Mouse (Mus musculus) stomach, postnatal 0 days (tissue): ENCODE measurements around the gene Axin1. TPM values are rescaled to one million over a fixed set of nuclear protein-coding genes. Genes with fewer than 3 reads are reported as not detected.

Source experiments
- ATAC-seq: fragments of 200-750 bp; cut with Nextera tagmentation; 2 replicates; pipeline ENCODE4 v1.8.0; 2017; ENCODE audit not compliant: low FRiP score, low TSS enrichment
- DNase-seq: peaks from one replicate; pipeline ENCODE4 v3.0.0-alpha.2; 2016; ENCODE audit warnings: low spot score
- H3K27ac ChIP-seq: fragments of 300-500 bp; sonication (generic); replicated peaks from 2 replicates; pipeline ENCODE4 v1.5.1; 2014; ENCODE audit warnings: mild to moderate bottlenecking, control low read depth
- H3K27me3 ChIP-seq: fragments of 300-500 bp; sonication (generic); 2 replicates; pipeline ENCODE4 v1.6.1; 2014; ENCODE audit warnings: low read length; ENCODE audit not compliant: control insufficient read depth, insufficient read depth
- H3K36me3 ChIP-seq: fragments of 300-500 bp; sonication (generic); 2 replicates; pipeline ENCODE4 v1.6.1; 2014; ENCODE audit warnings: low read length, mixed read lengths; ENCODE audit not compliant: control insufficient read depth, insufficient read depth
- H3K4me1 ChIP-seq: fragments of 300-500 bp; sonication (generic); replicated peaks from 2 replicates; pipeline ENCODE4 v1.6.1; 2014; ENCODE audit warnings: antibody characterized with exemption; ENCODE audit not compliant: control insufficient read depth, insufficient read depth
- H3K4me2 ChIP-seq: fragments of 300-500 bp; sonication (generic); replicated peaks from 2 replicates; pipeline ENCODE4 v1.6.1; 2014; ENCODE audit warnings: low read depth, mild to moderate bottlenecking, control low read depth, moderate library complexity
- H3K4me3 ChIP-seq: fragments of 300-500 bp; sonication (generic); 2 replicates; pipeline ENCODE4 v1.5.1; 2014; ENCODE audit warnings: low read depth, low read length, control low read depth
- H3K9ac ChIP-seq: fragments of 300-500 bp; sonication (generic); 2 replicates; pipeline ENCODE4 v1.6.1; 2014; ENCODE audit warnings: mild to moderate bottlenecking, low read length, control low read depth, mixed read lengths
- H3K9me3 ChIP-seq: fragments of 300-500 bp; sonication (generic); 2 replicates; pipeline ENCODE4 v1.6.1; 2016; ENCODE audit warnings: low read length; ENCODE audit not compliant: control insufficient read depth
- CTCF ChIP-seq: IDR thresholded peaks from 2 replicates; pipeline ENCODE4 v1.5.1; 2016; ENCODE audit warnings: antibody characterized with exemption, low read depth, mild to moderate bottlenecking, moderate library complexity
- EP300 ChIP-seq: optimal IDR thresholded peaks from 2 replicates; pipeline ENCODE3; 2016; ENCODE audit warnings: antibody characterized with exemption
- WGBS: fragments of 180-500 bp; shearing (Covaris S2); extraction: QIAGEN DNeasy Blood & Tissue Kit; methylation state at CpG from one replicate; pipeline ENCODE4 v1.1.7; 2014; 5-methylcytosine and 5-hydroxymethylcytosine counted together
- polyA plus RNA-seq: library from polyadenylated mRNA; unstranded; fragments of >200 nt; fragmentation: Nextera tagmentation; extraction: Ambion mirVana; gene quantifications from 2 replicates; pipeline ENCODE4 v1.2.1, GENCODE M21; 2015

Axin1 gene
- polyA plus RNA-seq, 1 experiment from 2014 or later = 10.9 TPM

DNA sequence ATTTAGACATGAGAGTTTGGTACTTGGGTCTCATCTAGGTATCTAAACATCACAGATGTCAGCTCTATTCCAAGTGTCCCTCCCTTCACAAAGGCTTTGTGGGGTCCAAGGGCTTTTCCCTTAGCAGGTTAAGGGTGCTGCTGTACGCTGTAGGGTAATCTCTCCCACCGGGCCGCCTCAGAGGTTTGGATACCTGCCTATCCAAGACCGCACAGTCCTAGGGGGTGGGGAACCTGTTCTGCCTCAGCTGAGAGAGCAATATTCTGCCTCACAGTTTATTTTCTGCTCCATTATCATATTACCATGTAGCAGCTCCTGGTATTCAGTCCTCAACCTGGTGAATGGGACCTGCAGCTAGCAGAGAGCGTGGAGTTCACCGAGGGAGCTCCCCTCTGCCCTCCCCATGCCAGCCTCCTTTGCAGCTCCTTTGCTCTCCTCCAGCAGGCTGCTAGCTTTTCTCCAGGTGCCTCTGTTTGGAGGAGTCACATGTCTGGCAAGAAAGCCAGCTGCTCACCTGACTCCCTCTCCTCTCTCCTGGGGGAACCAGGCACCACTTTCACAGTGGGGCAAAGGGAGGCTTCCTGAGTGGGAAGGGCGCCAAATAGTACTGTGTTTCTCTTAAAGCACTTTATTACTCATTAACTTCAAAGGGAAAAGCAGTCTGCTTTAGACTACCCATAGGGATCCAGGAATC lies 23.1 kb upstream of the Axin1 start:
- Histone ChIP-seq H3K4me1 (no peaks in the 10 kb centered on the region), H3K4me3 (no peak overlapping the region), H3K27ac (peak overlapping the region; percentile 84), H3K9ac (no peak overlapping the region), H3K27me3 (peaks cover 9% of the 10 kb centered on the region), H3K36me3 (no peaks in the 10 kb centered on the region), H3K9me3 (no peaks in the 10 kb centered on the region), H3K4me2 (peak overlapping the region; percentile 12; the same call in 1 of the 2 replicates)
- 71% methylated on average over 7 of the region's 7 CpGs for WGBS
- no peak for TF ChIP-seq CTCF
- TF ChIP-seq EP300 = no peak
- ATAC-seq = peak; percentile 55
- DNase-seq = peak; percentile 82

DNA sequence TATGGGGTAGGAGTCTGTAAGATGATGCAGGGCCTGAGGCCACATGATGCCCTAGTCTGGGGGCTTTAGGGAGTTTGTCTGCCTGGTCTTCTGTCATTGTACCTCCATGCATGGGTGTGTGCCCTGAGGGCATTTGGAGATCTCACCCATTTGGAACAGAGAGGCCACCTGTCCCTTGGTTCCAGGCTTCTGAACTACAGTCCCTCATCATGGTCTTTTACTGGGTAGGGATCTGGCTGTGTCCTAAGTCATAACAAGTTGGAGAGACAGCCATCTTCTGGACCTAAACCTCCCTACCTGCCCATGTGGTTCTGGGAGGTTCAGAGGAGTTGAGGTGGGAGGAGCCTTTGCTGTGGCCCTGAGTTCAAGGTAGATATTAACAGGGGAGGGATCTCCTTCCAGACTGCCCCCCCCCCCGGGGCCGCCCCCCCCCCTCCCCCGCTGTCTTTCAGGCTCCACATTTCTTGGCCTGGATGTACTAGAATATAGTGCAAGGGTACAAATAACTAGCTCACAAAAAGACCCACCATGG lies 22.5 kb upstream of the Axin1 start:
- H3K9ac ChIP-seq = no peak overlapping the region
- no peaks in the 10 kb centered on the region for H3K9me3 ChIP-seq
- peaks cover 9% of the 10 kb centered on the region for H3K27me3 ChIP-seq
- TF ChIP-seq EP300 = no peak
- TF ChIP-seq CTCF = no peak
- no peak overlapping the region for H3K4me3 ChIP-seq
- ATAC-seq (peak; percentile 14; the same call in 1 of the 2 replicates), DNase-seq (peak; percentile 63)
- H3K27ac ChIP-seq = peak overlapping the region; percentile 84
- no peak overlapping the region for H3K4me2 ChIP-seq
- no peaks in the 10 kb centered on the region for H3K4me1 ChIP-seq
- 50% methylated on average over 1 of the region's 3 CpGs for WGBS
- no peaks in the 10 kb centered on the region for H3K36me3 ChIP-seq

DNA sequence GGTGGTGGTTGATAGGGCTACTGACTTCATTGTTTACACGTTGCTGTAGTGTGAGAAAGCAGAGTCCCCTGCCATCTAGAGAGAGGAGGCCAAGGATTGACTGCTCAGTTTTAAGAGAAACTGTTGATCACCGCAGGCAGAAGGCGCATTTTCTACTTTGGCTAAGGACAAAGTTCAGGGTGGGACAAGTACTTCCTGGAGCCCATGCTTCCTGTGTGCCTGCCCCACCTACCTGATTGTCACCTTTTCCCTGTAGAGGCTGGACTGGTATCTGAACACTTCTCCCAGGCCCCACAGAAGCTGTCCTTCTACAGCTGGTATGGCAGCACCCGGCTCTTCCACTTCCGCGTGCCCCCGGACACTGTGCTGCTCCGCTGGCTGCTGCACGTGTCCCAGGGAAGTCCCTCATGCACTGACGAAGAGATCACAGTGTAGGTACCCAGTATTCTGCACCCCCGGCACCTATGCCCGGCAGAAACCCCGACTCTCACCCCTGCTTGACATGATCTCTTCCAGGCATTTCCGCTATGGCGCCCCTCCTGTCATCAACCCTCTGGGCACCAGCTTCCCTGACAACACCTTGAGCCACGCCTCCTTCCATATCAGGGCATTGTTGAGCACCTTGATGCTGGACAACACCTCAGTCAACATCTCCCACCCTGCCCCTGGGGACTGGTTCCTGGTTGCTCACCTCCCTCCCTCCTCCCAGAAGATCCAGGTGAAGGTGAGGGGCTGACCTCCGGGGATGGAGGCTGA lies 21.8 kb upstream of the Axin1 start:
- Histone ChIP-seq H3K9me3 (no peaks in the 10 kb centered on the region), H3K27ac (peak overlapping the region; percentile 84), H3K4me1 (no peaks in the 10 kb centered on the region), H3K36me3 (no peaks in the 10 kb centered on the region), H3K9ac (no peak overlapping the region), H3K27me3 (peaks cover 9% of the 10 kb centered on the region), H3K4me2 (no peak overlapping the region), H3K4me3 (no peak overlapping the region)
- TF ChIP-seq CTCF (no peak), EP300 (no peak)
- ATAC-seq = peak; percentile 61
- peak; percentile 68 for DNase-seq
- 72% methylated on average over 17 of the region's 17 CpGs for WGBS

DNA sequence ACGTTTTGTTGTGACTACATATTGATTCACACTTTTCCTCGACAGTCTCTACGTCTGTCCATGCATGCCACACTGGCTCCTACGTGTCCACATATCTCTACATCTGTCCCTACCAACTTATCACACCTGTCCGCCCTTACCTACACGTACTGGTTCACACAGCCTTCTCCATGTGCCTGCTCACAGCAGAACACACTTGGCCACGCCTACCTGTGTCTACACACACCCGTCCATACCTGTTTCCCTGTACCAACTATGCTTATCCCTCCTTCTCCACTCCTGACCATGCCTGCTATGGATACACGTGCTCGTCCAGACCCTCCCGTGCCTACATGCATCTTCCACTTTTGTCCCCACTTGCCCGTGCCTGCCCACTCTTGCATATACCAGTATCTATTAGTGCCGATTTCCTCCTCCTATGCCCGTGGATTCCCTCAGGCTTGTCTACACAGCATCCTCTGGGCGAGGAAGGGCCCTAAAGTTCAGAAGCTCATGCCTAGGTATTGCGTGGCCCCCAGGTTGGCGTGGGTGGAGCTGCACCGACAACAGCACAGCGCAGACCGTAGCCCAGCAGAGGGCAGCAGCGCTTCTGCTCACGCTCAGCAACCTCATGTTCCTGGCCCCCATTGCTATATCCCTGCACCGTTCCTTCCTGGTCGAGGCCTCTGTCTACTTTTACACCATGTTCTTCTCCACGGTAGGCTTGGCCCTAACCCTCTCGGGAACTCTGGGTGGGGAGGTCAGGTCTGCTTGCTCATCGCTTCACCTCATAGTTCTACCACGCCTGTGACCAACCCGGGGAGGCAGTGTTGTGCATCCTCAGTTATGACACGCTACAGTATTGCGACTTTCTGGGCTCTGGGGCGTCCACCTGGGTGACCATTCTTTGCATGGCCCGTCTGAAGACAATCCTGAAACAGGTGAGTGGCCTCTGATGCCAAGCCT lies 18.4 kb upstream of the Axin1 start:
- Histone ChIP-seq H3K27ac (0 out of 2 replicates have a peak overlapping the region, but pooled peaks have one; percentile 20), H3K4me1 (0 out of 2 replicates have a peak, but pooled peaks cover 4% of the 10 kb centered on the region), H3K36me3 (no peaks in the 10 kb centered on the region), H3K4me2 (no peak overlapping the region; the same call in 1 of the 2 replicates), H3K27me3 (peaks cover 3% of the 10 kb centered on the region; the same call in 1 of the 2 replicates), H3K9me3 (no peaks in the 10 kb centered on the region), H3K4me3 (no peak overlapping the region), H3K9ac (no peak overlapping the region)
- ATAC-seq = peak; percentile 63
- TF ChIP-seq CTCF (peak; percentile 90), EP300 (no peak)
- peak; percentile 84 for DNase-seq
- WGBS = 33% methylated on average over 32 of the region's 33 CpGs

DNA sequence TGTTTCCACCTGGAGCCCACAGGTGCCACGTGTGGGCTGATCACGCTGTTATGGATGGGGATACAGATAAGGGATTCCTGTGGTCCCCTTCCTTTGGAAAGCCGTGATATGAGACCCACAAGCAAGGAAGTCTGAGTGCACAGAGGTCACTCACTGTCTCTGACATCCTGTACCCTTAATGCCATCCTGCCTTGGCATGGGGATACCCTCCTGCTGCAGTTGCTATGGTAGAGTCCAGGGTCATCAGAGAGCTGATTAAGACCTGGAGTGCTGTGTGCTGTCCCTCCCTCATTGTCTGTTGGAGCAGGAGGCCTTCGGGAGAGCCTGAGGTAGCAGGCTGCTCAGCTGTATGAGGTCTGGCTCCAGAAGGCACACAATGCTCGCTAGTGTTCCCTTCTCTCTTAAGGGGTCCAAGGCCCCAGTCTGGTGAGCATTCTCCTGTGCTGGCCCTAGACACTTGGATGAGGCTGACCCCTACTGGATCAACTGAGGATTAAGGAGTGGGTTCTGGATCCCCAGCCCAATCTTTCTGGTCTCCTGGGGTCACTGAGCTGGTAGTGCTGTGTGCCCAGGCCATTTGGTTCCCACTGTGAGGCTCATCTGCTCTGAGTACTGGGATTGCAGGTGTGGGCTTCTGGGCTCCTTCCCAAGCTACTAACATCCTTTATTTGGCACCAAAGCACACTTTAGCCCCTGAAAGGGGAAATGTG lies 15.9 kb upstream of the Axin1 start:
- Histone ChIP-seq H3K9me3 (no peaks in the 10 kb centered on the region), H3K4me1 (0 out of 2 replicates have a peak, but pooled peaks cover 4% of the 10 kb centered on the region), H3K27ac (no peak overlapping the region), H3K9ac (no peak overlapping the region), H3K4me3 (no peak overlapping the region), H3K27me3 (no peaks in the 10 kb centered on the region), H3K4me2 (no peak overlapping the region), H3K36me3 (peaks cover 8% of the 10 kb centered on the region; the same call in 1 of the 2 replicates)
- ATAC-seq (no peak), DNase-seq (no peak)
- WGBS = 61% methylated on average over 5 of the region's 5 CpGs
- TF ChIP-seq EP300 (no peak), CTCF (no peak; the same call in 1 of the 2 replicates)
